Mouse (Mus musculus) heart, embryonic 12.5 days (tissue): Measurements from ENCODE around the gene Nfam1. TPM values are rescaled to one million over a fixed set of nuclear protein-coding genes. Genes with fewer than 3 reads are reported as not detected.
A peak's percentile ranks its signal among the peaks of the same experiment; 100 is the strongest.

Source experiments
- ATAC-seq: fragments of 200-750 bp; cut with Nextera tagmentation; 2 replicates; pipeline ENCODE4 v1.8.0; 2017; ENCODE audit warnings: moderate TSS enrichment, moderate library complexity; ENCODE audit not compliant: insufficient number of reproducible peaks, low FRiP score
- H3K27ac ChIP-seq: fragments of 300-500 bp; sonication (generic); 2 replicates; pipeline ENCODE4 v1.5.1; 2016; ENCODE audit warnings: mild to moderate bottlenecking, moderate library complexity; ENCODE audit not compliant: poor library complexity, severe bottlenecking
- H3K27me3 ChIP-seq: fragments of 300-500 bp; sonication (generic); replicated peaks from 2 replicates; pipeline ENCODE4 v1.6.1; 2016; ENCODE audit warnings: mild to moderate bottlenecking, moderate library complexity
- H3K36me3 ChIP-seq: fragments of 300-500 bp; sonication (generic); 2 replicates; pipeline ENCODE4 v1.6.1; 2016; ENCODE audit warnings: mild to moderate bottlenecking, moderate library complexity
- H3K4me1 ChIP-seq: fragments of 300-500 bp; sonication (generic); replicated peaks from 2 replicates; pipeline ENCODE4 v1.6.1; 2016; ENCODE audit warnings: mild to moderate bottlenecking
- H3K4me2 ChIP-seq: fragments of 300-500 bp; sonication (generic); 2 replicates; pipeline ENCODE4 v1.6.1; 2016; ENCODE audit warnings: mild to moderate bottlenecking, moderate library complexity
- H3K4me3 ChIP-seq: fragments of 300-500 bp; sonication (generic); 2 replicates; pipeline ENCODE4 v1.5.1; 2016; ENCODE audit warnings: mild to moderate bottlenecking
- H3K9ac ChIP-seq: fragments of 300-500 bp; sonication (generic); 2 replicates; pipeline ENCODE4 v1.6.1; 2016; ENCODE audit warnings: mild to moderate bottlenecking, moderate library complexity
- H3K9me3 ChIP-seq: fragments of 300-500 bp; sonication (generic); replicated peaks from 2 replicates; pipeline ENCODE4 v1.6.1; 2016; ENCODE audit warnings: mild to moderate bottlenecking, moderate library complexity
- WGBS: fragments of 180-500 bp; shearing (Covaris S2); methylation state at CpG from one replicate; pipeline ENCODE4 v1.1.7; 2016; 5-methylcytosine and 5-hydroxymethylcytosine counted together
- polyA plus RNA-seq: library from polyadenylated mRNA; unstranded; fragments of >200 nt; fragmentation: Nextera tagmentation; extraction: Ambion mirVana; gene quantifications from 2 replicates; pipeline ENCODE4 v1.2.1, GENCODE M21; 2016

The Nfam1 gene
- polyA plus RNA-seq, 1 experiment from 2014 or later: 1.7 TPM

GRCm38 (mm10) chr15:82974471-82974870, 58.6 kb downstream of the Nfam1 start:
- H3K9me3 ChIP-seq: no peaks in the 10 kb centered on the region
- H3K4me1 ChIP-seq: peaks cover 10% of the 10 kb centered on the region
- no peak overlapping the region for H3K4me2 ChIP-seq
- no peaks in the 10 kb centered on the region for H3K36me3 ChIP-seq
- H3K9ac ChIP-seq: no peak overlapping the region
- peaks cover 8% of the 10 kb centered on the region for H3K27me3 ChIP-seq
- H3K4me3 ChIP-seq: no peak overlapping the region
- WGBS: 60% methylated on average over 1 of the region's 1 CpGs
- ATAC-seq: no peak
- H3K27ac ChIP-seq: no peak overlapping the region

DNA sequence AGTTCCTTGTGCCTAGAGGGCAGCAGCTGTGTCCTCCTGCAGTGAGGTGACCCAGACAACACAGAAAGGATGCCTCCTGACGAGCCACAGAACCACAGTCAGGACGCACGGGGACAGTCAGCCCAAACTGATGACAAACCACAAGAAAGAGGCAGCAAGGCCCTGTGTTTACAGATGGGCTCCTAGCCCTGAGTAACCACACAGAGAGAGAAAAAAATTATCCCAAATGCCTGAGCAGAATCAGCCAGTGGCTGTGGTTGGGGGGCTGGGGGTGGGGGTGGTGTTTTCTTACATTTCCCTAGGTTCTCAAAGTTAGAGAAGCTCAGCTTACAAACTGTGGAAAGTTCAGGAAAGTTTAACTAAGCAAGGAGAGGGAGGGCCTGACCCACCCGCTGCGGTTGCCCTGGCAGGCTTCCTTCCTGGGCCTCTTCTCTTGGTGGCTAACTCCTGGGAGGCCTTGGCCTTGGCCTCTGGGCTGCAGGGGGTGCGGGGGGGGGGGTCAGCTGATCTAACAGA, 63.8 kb downstream of the Nfam1 start:
- Histone ChIP-seq H3K4me2 (no peak overlapping the region), H3K9ac (no peak overlapping the region), H3K4me3 (no peak overlapping the region), H3K9me3 (no peaks in the 10 kb centered on the region), H3K36me3 (no peaks in the 10 kb centered on the region), H3K4me1 (peaks cover 22% of the 10 kb centered on the region), H3K27me3 (peaks cover 46% of the 10 kb centered on the region), H3K27ac (no peak overlapping the region)
- no peak for ATAC-seq
- WGBS: 45% methylated on average over 6 of the region's 6 CpGs

- WGBS: 2% methylated on average over 22 of the region's 22 CpGs
- Histone ChIP-seq H3K36me3 (no peaks in the 10 kb centered on the region), H3K4me2 (peak overlapping the region; percentile 71), H3K27me3 (peaks cover 46% of the 10 kb centered on the region), H3K27ac (no peak overlapping the region), H3K4me1 (peaks cover 23% of the 10 kb centered on the region), H3K9ac (peak overlapping the region; percentile 64), H3K9me3 (no peaks in the 10 kb centered on the region), H3K4me3 (peak overlapping the region; percentile 23; the same call in 1 of the 2 replicates)
- ATAC-seq: 0 out of 2 replicates have a peak, but pooled peaks have one; percentile 38
Measured at GRCm38 (mm10) chr15:82968449-82968848, 64.7 kb downstream of the Nfam1 start.

DNA sequence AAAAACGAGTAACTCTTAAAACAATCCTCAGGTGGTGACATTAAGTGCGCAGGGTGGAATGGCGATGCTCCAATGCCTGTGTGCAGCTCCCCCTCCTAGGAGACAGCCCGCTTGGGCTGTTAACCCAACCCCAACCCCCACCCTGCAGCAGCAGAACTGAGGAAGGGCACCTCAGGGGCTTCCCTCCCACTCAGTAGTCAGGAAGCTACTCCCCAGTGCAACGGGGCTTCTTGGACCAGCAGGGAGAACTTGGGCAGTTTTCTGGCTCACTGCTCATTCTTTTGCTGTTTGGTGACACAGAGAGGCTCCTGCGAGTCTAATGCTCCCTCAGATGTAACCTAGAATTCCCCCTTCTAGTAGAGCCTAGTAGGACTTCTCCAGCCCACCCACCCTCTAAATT, 65.2 kb downstream of the Nfam1 start:
- Histone ChIP-seq H3K9ac (peak overlapping the region; percentile 64), H3K4me1 (peaks cover 25% of the 10 kb centered on the region), H3K27ac (no peak overlapping the region), H3K36me3 (no peaks in the 10 kb centered on the region), H3K27me3 (peaks cover 48% of the 10 kb centered on the region), H3K4me2 (peak overlapping the region; percentile 71), H3K4me3 (peak overlapping the region; percentile 23; the same call in 1 of the 2 replicates), H3K9me3 (no peaks in the 10 kb centered on the region)
- no peak for ATAC-seq
- WGBS: 38% methylated on average over 6 of the region's 6 CpGs

DNA sequence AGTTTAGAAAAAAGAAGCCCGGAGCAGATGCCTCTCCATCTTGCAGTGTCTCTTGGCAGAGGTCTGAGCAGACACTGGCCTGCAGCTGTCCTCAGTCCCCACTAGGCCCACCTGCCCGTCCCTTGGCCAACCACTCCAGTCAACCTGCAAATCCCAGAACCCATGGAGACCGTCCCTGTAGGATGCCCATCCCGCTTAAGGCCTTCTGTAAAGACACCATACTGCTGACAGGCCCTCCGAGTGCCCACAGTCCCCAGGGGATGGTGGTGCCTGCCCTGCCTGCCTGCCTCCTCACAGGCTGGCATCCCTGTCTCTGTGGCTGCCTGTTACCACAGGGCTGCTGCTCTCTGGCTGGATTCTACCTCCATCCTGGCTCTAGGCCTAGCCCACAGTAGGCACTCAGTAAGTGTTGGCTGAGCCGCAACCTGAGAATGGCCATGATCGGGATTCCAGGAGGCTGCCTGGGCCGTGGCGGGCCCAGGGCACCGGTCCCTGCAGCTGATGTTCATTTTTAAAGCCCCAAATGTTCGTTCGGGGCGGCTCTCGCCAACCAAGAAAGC, 68.8 kb downstream of the Nfam1 start:
- no peak overlapping the region for H3K27ac ChIP-seq
- 75% methylated on average over 14 of the region's 14 CpGs for WGBS
- peak overlapping the region; percentile 74; the same call in 1 of the 2 replicates for H3K4me3 ChIP-seq
- H3K9ac ChIP-seq: no peak overlapping the region
- no peaks in the 10 kb centered on the region for H3K9me3 ChIP-seq
- peaks cover 84% of the 10 kb centered on the region for H3K27me3 ChIP-seq
- H3K4me2 ChIP-seq: peak overlapping the region; percentile 91; the same call in 1 of the 2 replicates
- peaks cover 58% of the 10 kb centered on the region for H3K4me1 ChIP-seq
- ATAC-seq: no peak
- H3K36me3 ChIP-seq: no peaks in the 10 kb centered on the region

- Histone ChIP-seq H3K36me3 (no peaks in the 10 kb centered on the region), H3K27ac (no peak overlapping the region; the same call in 1 of the 2 replicates), H3K9me3 (no peaks in the 10 kb centered on the region), H3K4me3 (peak overlapping the region; percentile 74), H3K27me3 (peaks cover 88% of the 10 kb centered on the region), H3K9ac (peak overlapping the region; percentile 68), H3K4me2 (peak overlapping the region; percentile 91), H3K4me1 (peaks cover 58% of the 10 kb centered on the region)
- ATAC-seq: peak; percentile 33
- 22% methylated on average over 47 of the region's 82 CpGs for WGBS
Measured at GRCm38 (mm10) chr15:82963556-82964156, 69.5 kb downstream of the Nfam1 start.

GRCm38 (mm10) chr15:82963090-82963489, 70.0 kb downstream of the Nfam1 start:
- peak overlapping the region; percentile 51; the same call in 1 of the 2 replicates for H3K27ac ChIP-seq
- H3K9ac ChIP-seq: peak overlapping the region; percentile 86
- WGBS: 4% methylated on average over 38 of the region's 39 CpGs
- H3K9me3 ChIP-seq: no peaks in the 10 kb centered on the region
- peaks cover 58% of the 10 kb centered on the region for H3K4me1 ChIP-seq
- ATAC-seq: no peak; the same call in 1 of the 2 replicates
- no peaks in the 10 kb centered on the region for H3K36me3 ChIP-seq
- H3K4me3 ChIP-seq: peak overlapping the region; percentile 74
- peak overlapping the region; percentile 91 for H3K4me2 ChIP-seq
- H3K27me3 ChIP-seq: peaks cover 85% of the 10 kb centered on the region

DNA sequence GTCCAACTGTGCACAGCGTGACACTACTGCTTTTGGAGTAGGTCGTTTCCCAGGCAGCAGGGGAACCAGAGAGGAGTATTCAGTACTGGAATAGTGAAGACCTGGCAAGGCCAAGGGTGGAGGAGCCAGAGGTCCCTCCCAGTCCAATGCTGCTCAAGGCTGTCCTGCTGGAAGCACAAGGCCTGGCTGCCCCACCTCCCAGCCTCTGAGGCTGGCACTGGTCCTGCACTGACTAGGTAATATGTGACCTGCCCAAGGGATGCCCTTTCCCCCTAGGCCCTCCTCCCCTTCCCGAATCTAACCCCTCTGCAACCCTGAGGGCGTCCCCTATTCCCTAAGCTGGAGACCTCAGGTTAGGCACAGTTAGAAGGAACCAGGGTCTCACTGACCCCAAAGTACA, 70.6 kb downstream of the Nfam1 start:
- no peaks in the 10 kb centered on the region for H3K9me3 ChIP-seq
- WGBS: 53% methylated on average over 4 of the region's 4 CpGs
- H3K4me3 ChIP-seq: peak overlapping the region; percentile 74
- H3K36me3 ChIP-seq: no peaks in the 10 kb centered on the region
- peak overlapping the region; percentile 86 for H3K9ac ChIP-seq
- H3K4me1 ChIP-seq: peaks cover 59% of the 10 kb centered on the region
- peak overlapping the region; percentile 22; the same call in 1 of the 2 replicates for H3K27ac ChIP-seq
- peaks cover 84% of the 10 kb centered on the region for H3K27me3 ChIP-seq
- H3K4me2 ChIP-seq: peak overlapping the region; percentile 91
- ATAC-seq: no peak

- peak overlapping the region; percentile 36 for H3K4me3 ChIP-seq
- peak overlapping the region; percentile 73 for H3K9ac ChIP-seq
- ATAC-seq: no peak
- H3K27me3 ChIP-seq: peaks cover 72% of the 10 kb centered on the region
- H3K9me3 ChIP-seq: no peaks in the 10 kb centered on the region
- H3K36me3 ChIP-seq: no peaks in the 10 kb centered on the region
- 3% methylated on average over 26 of the region's 26 CpGs for WGBS
- peaks cover 74% of the 10 kb centered on the region for H3K4me1 ChIP-seq
- H3K27ac ChIP-seq: no peak overlapping the region
- peak overlapping the region; percentile 67 for H3K4me2 ChIP-seq
Measured at GRCm38 (mm10) chr15:82960786-82961561, 72.1 kb downstream of the Nfam1 start.

- no peak for ATAC-seq
- peak overlapping the region; percentile 56 for H3K4me2 ChIP-seq
- H3K36me3 ChIP-seq: no peaks in the 10 kb centered on the region
- no peaks in the 10 kb centered on the region for H3K9me3 ChIP-seq
- H3K27me3 ChIP-seq: peaks cover 73% of the 10 kb centered on the region
- H3K4me1 ChIP-seq: peaks cover 77% of the 10 kb centered on the region
- 41% methylated on average over 12 of the region's 12 CpGs for WGBS
- no peak overlapping the region for H3K9ac ChIP-seq
- H3K4me3 ChIP-seq: no peak overlapping the region
- H3K27ac ChIP-seq: no peak overlapping the region; the same call in 1 of the 2 replicates
Measured at GRCm38 (mm10) chr15:82959151-82959550, 74.0 kb downstream of the Nfam1 start.

DNA sequence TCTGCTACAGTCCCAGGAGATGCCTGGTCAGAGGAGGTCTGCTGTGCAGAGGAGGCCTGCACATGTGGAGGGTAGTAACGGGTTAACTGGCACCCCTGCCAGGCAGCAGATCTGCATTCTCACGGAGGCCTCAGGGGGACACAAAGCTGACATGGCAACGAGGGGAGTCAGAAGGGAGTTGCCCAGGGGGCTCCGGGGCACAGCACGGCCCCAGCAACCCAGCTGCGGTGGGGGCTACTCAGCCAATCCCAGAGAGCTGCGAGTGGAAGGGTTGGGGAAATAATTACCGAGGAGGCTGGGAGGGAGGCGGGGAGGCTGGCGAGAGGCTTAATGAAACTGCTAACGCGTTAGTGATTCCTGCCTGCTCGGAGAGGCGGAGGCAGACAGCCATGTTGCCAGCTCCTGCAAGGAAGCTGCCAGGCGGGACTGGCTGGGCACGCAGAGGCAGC, 74.8 kb downstream of the Nfam1 start:
- H3K27ac ChIP-seq: no peak overlapping the region
- H3K4me1 ChIP-seq: peaks cover 81% of the 10 kb centered on the region
- peak overlapping the region; percentile 23 for H3K4me3 ChIP-seq
- WGBS: 10% methylated on average over 16 of the region's 16 CpGs
- 0 out of 2 replicates have a peak overlapping the region, but pooled peaks have one; percentile 42 for H3K9ac ChIP-seq
- ATAC-seq: no peak
- H3K27me3 ChIP-seq: peaks cover 82% of the 10 kb centered on the region
- no peaks in the 10 kb centered on the region for H3K9me3 ChIP-seq
- peak overlapping the region; percentile 56 for H3K4me2 ChIP-seq
- no peaks in the 10 kb centered on the region for H3K36me3 ChIP-seq
